Mouse (Mus musculus) brain, embryonic 14.5 days (tissue): ENCODE results near the gene Ddb2.

ENCODE experiments used
- CTCF ChIP-seq: fragments of 200-500 bp; IDR thresholded peaks from 2 replicates; pipeline ENCODE4 v1.5.1; 2012; ENCODE audit warnings: inconsistent platforms, mild to moderate bottlenecking, moderate library complexity, borderline replicate concordance; ENCODE audit not compliant: insufficient read depth, insufficient read length; ENCODE audit errors: extremely low read depth
- POLR2A ChIP-seq: fragments of 200-500 bp; IDR thresholded peaks from 2 replicates; pipeline ENCODE4 v1.6.1; 2012; ENCODE audit warnings: mild to moderate bottlenecking, inconsistent platforms, borderline replicate concordance; ENCODE audit not compliant: poor library complexity, insufficient read depth, insufficient read length, severe bottlenecking; ENCODE audit errors: extremely low read depth

- TF ChIP-seq POLR2A (no peak), CTCF (no peak)
Observed at GRCm38 (mm10) chr2:91268042-91268441, 31.3 kb upstream of the Ddb2 start.
